Mouse (Mus musculus): ENCODE measurements at regions not wholly inside any gene's neighbourhood (a gene's known extent, or its start where the extent isn't known, plus 50 kb on each side); places are given as distances from the start of the nearest gene placed in this dataset.
"Not testable (repeated sequence)": the region's sequence is repeated elsewhere in the genome, so short reads cannot be mapped to it uniquely, and the experiment has no call there.

- DNase-seq, result peak; percentile 8
These were observed 152.7 kb downstream of the Amy2a5 start for GRCm38 (mm10) chr3:113105979-113106378.

- not testable (repeated sequence) for DNase-seq
These were observed 167.8 kb downstream of the Amy2a5 start for GRCm38 (mm10) chr3:113090850-113091249.

- peak; percentile 70 for DNase-seq
These were observed 177.9 kb downstream of the Amy2a5 start for GRCm38 (mm10) chr3:113080704-113081103.

Measured in retina, postnatal 1 day (tissue).